Mouse (Mus musculus) thymus, adult 2 months (tissue): ENCODE results near the gene Ddah1. TPM values are rescaled to one million over a fixed set of nuclear protein-coding genes. Genes with fewer than 3 reads are reported as not detected.

Experiments
- DNase-seq: peaks from one replicate; pipeline ENCODE4 v3.0.0; 2021
- H3K27ac ChIP-seq: fragments of 200-500 bp; 2 replicates; pipeline ENCODE4 v1.5.1; 2012; ENCODE audit warnings: low read length, control low read depth; ENCODE audit not compliant: control insufficient read depth, insufficient read depth
- H3K27me3 ChIP-seq: fragments of 200-500 bp; 2 replicates; pipeline ENCODE4 v1.6.1; 2012; ENCODE audit warnings: mild to moderate bottlenecking, low read length, moderate library complexity, mixed read lengths; ENCODE audit not compliant: control insufficient read depth, insufficient read depth
- H3K36me3 ChIP-seq: fragments of 200-500 bp; 2 replicates; pipeline ENCODE4 v1.6.1; 2012; ENCODE audit warnings: mild to moderate bottlenecking, low read length, moderate library complexity; ENCODE audit not compliant: control insufficient read depth, insufficient read depth
- H3K4me1 ChIP-seq: fragments of 200-500 bp; replicated peaks from 2 replicates; pipeline ENCODE4 v1.6.1; 2012; ENCODE audit warnings: low read length; ENCODE audit not compliant: control insufficient read depth, insufficient read depth
- H3K4me3 ChIP-seq: fragments of 200-500 bp; 2 replicates; pipeline ENCODE4 v1.5.1; 2012; ENCODE audit warnings: mild to moderate bottlenecking, low read length, control low read depth, moderate library complexity; ENCODE audit not compliant: control insufficient read depth, insufficient read depth
- CTCF ChIP-seq: fragments of 200-500 bp; IDR thresholded peaks from 2 replicates; pipeline ENCODE4 v1.5.1; 2012; ENCODE audit warnings: mild to moderate bottlenecking, control low read depth, low read length, moderate library complexity, borderline replicate concordance; ENCODE audit not compliant: control insufficient read depth, poor library complexity, insufficient read depth; ENCODE audit errors: extremely low read depth
- POLR2A ChIP-seq: fragments of 200-500 bp; IDR thresholded peaks from 2 replicates; pipeline ENCODE4 v1.6.1; 2012; ENCODE audit warnings: mild to moderate bottlenecking, low read length, control low read depth, moderate library complexity; ENCODE audit not compliant: control insufficient read depth, poor library complexity, insufficient read depth; ENCODE audit errors: extremely low read depth
- WGBS: fragments of 180-500 bp; shearing (Covaris S2); methylation state at CpG from one replicate; pipeline ENCODE4 v1.1.7; 2018; 5-methylcytosine and 5-hydroxymethylcytosine counted together
- polyA plus RNA-seq: library from polyadenylated mRNA; depleted of rRNA; stranded (reverse); fragments of >200 nt; gene quantifications from 2 replicates; pipeline ENCODE4 v1.2.3, GENCODE M21; 2012

Gene Ddah1
- polyA plus RNA-seq, 1 experiment, result 2.9 TPM

- no peak overlapping the region for H3K27ac ChIP-seq
- H3K4me3 ChIP-seq, result no peak overlapping the region
- TF ChIP-seq CTCF (no peak), POLR2A (no peak)
- WGBS, result 94% methylated on average over 5 of the region's 5 CpGs
- no peaks in the 10 kb centered on the region for H3K36me3 ChIP-seq
- no peaks in the 10 kb centered on the region for H3K27me3 ChIP-seq
- H3K4me1 ChIP-seq, result no peaks in the 10 kb centered on the region
- DNase-seq, result no peak
Measured at GRCm38 (mm10) chr3:145775862-145776261, 17.4 kb downstream of the Ddah1 start.

DNA sequence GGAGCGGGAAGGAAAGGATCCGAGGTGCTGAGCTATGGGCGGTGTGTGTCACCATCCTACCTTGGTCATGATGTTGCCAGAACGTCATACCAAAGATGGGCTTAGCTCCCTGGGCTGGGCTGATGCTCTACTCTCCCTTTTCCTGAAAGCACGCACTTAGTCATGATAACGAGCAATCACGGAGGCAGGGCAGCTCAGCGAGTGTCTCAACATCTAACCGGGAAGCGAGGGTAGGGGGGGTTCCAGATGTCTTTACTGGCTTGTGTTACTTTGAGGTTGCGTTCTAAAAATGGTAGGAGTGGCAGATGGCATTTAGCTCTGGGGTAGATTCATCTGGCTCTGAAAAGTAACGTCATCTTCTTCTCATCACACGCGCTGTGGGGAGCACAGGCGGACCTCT, 18.5 kb downstream of the Ddah1 start:
- no peak for DNase-seq
- Histone ChIP-seq H3K27me3 (no peaks in the 10 kb centered on the region), H3K4me1 (no peaks in the 10 kb centered on the region), H3K36me3 (no peaks in the 10 kb centered on the region), H3K4me3 (no peak overlapping the region), H3K27ac (no peak overlapping the region)
- WGBS, result 93% methylated on average over 15 of the region's 15 CpGs
- TF ChIP-seq CTCF (no peak), POLR2A (no peak)

DNA sequence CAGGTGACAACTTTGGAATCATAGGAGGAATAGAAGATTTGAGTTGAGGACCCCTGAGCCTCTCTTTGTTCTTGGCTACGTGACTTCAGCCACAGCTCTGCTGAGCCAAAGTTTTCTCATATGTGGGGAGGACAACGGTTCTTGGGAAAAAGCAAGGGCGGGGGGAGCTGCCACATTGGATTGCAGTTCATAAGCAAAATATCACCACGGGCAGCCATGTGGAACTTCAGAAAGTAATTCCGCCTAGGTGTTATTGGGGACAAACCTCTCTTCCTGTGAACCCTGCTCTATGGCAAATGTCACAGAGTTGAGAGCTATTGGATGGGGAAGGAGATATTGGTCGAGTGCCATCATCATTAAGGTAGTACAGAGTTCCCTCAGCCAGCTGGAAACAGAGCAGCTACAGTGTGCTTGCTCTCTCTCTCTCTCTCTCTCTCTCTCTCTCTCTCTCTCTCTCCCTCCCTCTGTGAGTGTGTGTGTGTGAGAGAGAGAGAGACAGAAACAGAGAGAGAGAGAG, 20.0 kb downstream of the Ddah1 start:
- Histone ChIP-seq H3K36me3 (no peaks in the 10 kb centered on the region), H3K27ac (no peak overlapping the region), H3K4me3 (no peak overlapping the region), H3K27me3 (no peaks in the 10 kb centered on the region), H3K4me1 (no peaks in the 10 kb centered on the region)
- 81% methylated on average over 6 of the region's 6 CpGs for WGBS
- TF ChIP-seq CTCF, result no peak
- no peak for TF ChIP-seq POLR2A
- no peak for DNase-seq

DNA sequence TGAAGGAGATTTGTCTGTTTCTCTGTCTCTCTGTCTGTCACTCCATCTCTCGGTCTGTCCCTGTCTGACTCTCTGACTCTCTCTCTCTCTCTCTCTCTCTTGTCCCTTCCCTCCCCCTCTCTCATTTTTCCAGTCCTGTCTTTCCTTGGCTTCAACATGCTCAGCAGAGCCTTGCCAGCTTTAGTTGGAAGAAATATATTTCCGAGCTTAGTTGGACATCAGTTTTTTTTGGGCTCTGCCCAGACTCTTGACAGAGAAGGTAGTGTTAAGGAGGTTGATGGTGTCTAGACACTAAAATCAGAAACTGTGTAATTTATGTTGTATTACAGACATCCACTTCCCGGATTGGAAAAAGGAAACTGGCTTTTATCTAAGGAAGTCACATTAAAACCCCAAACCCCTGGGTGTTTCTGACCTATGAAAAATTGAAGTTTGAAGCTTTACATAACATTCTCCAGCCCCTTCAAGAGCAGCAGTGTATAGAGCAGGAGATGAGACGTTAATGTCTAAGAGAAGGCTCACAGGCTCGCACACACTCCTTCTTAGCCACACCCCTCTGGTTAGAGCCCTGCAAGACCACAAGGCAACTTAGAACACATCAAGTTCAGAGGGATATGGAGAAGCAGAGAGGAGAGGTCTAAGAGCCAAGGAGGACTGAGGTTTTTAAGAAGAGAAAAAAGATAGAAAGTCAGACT, 21.0 kb downstream of the Ddah1 start:
- Histone ChIP-seq H3K27ac (no peak overlapping the region), H3K4me3 (no peak overlapping the region), H3K36me3 (no peaks in the 10 kb centered on the region), H3K4me1 (no peaks in the 10 kb centered on the region), H3K27me3 (no peaks in the 10 kb centered on the region)
- TF ChIP-seq POLR2A (no peak), CTCF (no peak)
- WGBS, result 38% methylated on average over 5 of the region's 5 CpGs
- no peak for DNase-seq

GRCm38 (mm10) chr3:145780784-145781442, 22.4 kb downstream of the Ddah1 start:
- Histone ChIP-seq H3K4me1 (no peaks in the 10 kb centered on the region), H3K36me3 (no peaks in the 10 kb centered on the region), H3K4me3 (no peak overlapping the region), H3K27ac (no peak overlapping the region), H3K27me3 (no peaks in the 10 kb centered on the region)
- WGBS, result 92% methylated on average over 14 of the region's 14 CpGs
- DNase-seq, result no peak
- TF ChIP-seq POLR2A (no peak), CTCF (no peak)

DNA sequence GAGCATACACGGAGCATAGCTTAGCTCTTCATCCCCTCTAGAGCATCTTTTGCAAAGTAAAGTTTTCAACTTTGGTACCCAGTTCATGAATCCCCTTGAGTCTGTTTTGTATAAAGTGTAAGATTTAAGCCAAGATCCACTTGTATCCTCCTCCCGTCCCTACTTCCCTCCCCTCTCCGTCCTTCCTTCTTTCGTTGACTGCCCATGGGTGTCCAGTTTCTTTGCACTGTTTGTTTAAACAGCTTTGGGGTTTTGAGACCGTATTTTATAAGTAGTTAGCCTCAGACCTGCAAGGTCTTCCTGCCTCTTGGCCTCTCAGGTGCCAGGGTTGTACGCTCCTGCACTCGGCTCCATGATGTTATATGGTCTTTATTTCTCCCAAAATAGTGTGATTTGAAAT, 26.8 kb downstream of the Ddah1 start:
- no peak for DNase-seq
- TF ChIP-seq POLR2A, result no peak
- no peak for TF ChIP-seq CTCF
- H3K4me1 ChIP-seq, result no peaks in the 10 kb centered on the region
- no peak overlapping the region for H3K4me3 ChIP-seq
- H3K27me3 ChIP-seq, result no peaks in the 10 kb centered on the region
- 90% methylated on average over 7 of the region's 7 CpGs for WGBS
- H3K36me3 ChIP-seq, result no peaks in the 10 kb centered on the region
- no peak overlapping the region for H3K27ac ChIP-seq

DNA sequence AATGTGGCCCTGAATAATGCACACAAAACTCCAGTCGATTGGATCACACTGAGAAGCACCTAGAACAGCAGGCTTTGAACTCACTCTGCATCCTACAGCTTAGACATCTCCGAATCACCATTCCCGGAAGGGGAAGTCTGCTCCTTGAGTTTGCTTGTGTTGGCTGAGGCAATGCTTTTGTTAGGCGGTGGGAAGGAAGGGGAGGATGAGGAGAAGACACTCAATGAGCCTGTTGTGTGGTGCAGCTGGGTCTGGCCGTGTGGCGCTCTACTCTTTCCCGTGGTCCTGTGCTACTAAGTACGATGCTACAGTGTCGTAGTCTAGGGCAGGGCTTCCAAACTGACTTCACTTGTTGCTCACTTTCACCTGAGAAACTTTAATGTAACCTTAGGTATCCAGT, 28.8 kb downstream of the Ddah1 start:
- 80% methylated on average over 9 of the region's 9 CpGs for WGBS

More for the DNA sequence above, 28.8 kb downstream of the Ddah1 start:
- no peak overlapping the region for H3K27ac ChIP-seq
- H3K27me3 ChIP-seq, result no peaks in the 10 kb centered on the region
- no peaks in the 10 kb centered on the region for H3K36me3 ChIP-seq
- no peak for DNase-seq
- H3K4me3 ChIP-seq, result no peak overlapping the region
- H3K4me1 ChIP-seq, result no peaks in the 10 kb centered on the region
- TF ChIP-seq CTCF (no peak), POLR2A (no peak)
